Mouse (Mus musculus): ENCODE measurements around the gene Vangl1.

Gene Vangl1

GRCm38 (mm10) chr3:102203781-102204721, at the start of gene Vangl1:
Gene Vangl1, minus strand, starts transcription at chr3:102204693.
- peak; percentile 73 for DNase-seq (ENCODE audit: low spot score)

DNA sequence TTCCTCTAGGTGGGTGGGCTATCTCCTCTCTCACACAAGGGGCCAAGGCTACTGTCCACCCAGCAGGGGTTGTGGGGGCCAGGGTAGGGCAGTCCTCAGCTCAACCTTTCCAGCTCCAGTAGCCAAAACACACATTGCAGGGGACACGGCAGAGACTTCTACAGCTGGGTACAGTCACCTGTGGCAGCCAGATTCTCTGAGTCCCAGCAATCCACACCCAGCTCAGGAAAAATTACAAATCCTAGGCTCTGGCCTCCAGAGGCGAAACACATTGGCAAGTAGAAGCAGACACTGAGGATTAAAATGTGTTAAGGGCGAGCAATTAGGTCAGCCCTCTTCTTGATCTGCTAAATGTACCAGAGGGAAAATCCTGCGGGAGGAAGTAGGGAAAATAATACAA, 49.1 kb upstream of the Vangl1 start:
- DNase-seq (ENCODE audit: low spot score) = peak; percentile 12

DNA sequence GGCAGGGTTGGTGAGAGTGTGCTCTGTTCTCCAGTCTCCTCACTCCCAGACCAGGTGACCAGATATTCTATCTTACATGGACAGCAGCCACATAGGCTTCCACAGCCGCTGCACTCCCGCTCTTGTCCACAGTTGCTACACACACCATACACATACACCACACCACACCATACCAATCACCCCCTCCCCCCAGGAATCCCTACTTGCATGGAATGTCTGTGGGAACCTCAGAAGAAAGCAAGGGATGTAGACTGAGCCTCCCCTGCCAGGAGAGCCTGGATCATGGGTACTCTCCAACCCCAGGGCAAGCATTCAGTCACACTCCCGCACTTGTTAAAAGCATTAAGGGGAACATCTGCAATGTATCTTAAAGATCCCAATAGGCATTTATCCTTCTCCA, 48.4 kb upstream of the Vangl1 start:
- DNase-seq (ENCODE audit: low spot score) = peak; percentile 6

DNA sequence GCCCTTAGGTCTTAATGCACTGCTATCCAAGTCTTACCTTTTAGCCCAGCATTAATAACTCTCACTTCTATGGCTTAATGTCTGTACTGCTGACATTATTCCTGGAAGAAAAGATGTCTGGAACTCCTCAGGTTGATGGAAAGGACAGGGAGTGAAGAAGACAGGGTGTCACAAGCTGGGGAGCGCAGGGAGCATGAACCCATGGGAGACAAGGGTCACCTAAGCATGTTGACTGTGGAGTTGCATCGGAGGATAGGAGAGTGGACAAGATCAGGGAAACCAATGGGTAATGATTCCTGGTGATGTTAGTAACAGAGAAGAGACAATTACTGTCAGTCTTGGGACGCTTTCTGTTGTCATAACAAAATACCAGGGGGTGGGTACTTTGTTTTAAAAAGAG, 46.4 kb upstream of the Vangl1 start:
- no peak for DNase-seq (ENCODE audit: low spot score)

DNA sequence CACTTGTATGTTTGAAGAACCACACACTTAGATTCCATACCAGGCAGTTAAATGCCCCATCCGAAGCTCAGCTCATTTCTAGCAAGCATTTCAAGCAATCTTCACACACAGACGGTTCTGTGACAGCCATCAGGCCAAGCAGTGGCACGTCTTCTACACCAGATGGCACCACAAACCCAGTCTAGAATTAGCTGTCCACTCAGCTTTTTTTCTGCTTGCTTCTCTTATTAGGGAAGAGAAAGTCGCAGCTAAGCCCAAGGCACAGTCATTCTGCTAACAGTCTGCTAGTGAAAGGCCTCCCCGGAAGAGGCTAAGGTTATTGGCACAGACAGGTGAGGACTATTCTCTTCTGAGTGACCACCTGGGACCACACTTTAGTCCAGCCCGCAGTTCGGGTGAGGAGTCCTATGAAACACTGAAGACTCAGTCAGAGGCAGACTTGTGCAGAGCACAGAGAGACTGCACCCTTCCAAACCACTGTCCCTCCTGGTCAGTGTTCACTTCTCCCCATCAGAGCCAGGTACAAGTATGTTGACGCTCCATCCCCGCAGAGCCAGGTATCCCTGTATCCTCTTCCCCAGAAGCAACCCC, 45.0 kb upstream of the Vangl1 start:
- peak; percentile 82 for DNase-seq (ENCODE audit: low spot score)

- no peak for DNase-seq (ENCODE audit: low spot score)
These were observed 40.1 kb upstream of the Vangl1 start for GRCm38 (mm10) chr3:102244601-102245000.

DNA sequence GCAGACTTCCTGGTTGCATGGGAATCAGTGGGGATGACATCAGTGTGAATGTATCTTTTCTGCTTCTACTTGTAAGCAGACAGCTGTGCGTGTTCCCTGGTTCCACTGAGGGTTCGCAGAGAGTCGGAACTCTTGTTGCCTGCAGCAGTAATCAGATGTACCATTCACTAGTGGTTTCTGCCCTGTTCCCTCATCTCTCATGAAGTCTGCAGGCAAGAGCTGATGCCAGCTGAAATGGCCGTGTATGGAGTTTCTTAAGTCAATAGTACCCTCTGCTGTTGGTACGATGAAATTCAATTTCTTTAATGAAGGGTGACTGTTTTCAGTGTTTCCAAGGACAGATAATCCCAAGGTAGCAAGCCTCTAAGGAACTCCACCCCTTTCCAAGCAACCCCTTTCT, 38.4 kb upstream of the Vangl1 start:
- DNase-seq (ENCODE audit: low spot score) = peak; percentile 73

DNA sequence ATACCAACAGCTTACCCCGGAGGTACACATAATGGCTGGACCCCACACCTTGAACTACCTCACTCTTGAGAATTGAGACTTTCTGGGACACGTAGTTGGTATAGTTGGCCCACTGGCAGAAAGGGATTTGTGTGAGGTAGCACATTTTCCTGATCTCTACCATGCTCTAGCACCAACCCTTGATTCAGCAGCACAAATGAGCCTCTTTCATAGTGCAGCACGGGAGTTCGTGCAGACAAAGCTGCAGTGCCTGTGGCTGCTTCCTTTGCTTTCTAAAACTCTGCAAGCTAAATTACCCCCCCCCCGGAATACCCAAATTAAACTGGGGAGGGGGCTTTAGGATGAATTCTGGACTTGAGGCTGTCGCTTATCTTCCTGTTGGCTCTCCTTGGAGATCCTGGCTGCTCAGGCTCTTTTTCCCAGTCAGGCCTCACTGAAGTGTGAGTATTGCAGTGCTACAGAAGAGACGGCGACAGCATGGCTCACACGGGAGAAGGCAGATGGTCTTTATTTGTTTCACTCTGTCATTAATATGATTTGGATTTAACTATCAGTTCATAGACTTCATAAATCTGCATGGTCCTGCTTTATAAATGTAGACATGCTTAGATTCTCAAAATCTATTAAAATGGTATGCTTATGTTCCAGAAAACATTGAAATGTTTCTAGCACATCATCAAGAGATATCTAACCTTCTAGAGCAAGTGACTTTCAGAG, 27.1 kb upstream of the Vangl1 start:
- no peak for DNase-seq (ENCODE audit: low spot score)

DNA sequence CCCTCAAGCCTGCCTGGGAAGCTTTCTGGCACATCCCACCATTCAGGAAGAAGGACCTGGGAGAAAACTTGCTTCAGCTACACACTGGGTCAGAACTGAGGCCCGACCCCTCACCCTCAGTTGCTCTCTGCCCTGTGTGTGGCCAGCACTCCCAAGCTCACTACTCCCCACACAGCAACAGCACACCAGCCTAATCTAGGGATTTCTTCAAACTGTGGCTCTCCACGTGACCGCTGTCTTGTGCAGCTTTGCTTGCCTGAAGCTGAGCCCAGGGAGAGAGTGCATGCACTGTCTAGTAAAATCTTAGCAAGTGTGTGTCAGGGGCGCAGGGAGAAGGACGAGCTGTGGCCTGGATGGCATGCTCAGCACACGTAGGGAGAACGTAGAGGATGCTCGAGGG, 18.3 kb upstream of the Vangl1 start:
- DNase-seq (ENCODE audit: low spot score) = no peak

- no peak for DNase-seq (ENCODE audit: low spot score)
These were observed 13.8 kb upstream of the Vangl1 start for GRCm38 (mm10) chr3:102218301-102218700.

- DNase-seq (ENCODE audit: low spot score) = no peak
These were observed 10.2 kb upstream of the Vangl1 start for GRCm38 (mm10) chr3:102214736-102215135.

DNA sequence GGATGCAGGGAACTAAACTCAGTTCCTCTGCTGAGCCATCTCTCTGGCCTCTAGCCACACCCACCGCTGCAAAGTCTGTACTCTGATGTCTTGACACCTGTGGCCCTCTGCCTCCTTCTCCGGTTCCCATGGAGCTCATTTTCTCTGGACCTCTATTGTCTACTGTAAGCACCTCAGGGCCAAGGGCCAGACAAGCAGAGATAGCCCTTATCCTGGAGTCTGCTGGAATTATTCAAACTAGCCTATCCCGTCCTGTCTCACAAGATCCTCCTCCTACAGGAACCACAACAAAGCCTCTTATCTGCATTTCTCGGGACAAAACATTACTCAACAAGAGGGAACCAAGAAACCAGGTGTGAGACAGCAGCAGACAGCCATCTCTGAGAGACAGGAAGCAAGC, 9.8 kb upstream of the Vangl1 start:
- DNase-seq (ENCODE audit: low spot score) = no peak

GRCm38 (mm10) chr3:102212896-102213295, 8.4 kb upstream of the Vangl1 start:
- no peak for DNase-seq (ENCODE audit: low spot score)

GRCm38 (mm10) chr3:102212336-102212735, 7.8 kb upstream of the Vangl1 start:
- DNase-seq (ENCODE audit: low spot score) = no peak

GRCm38 (mm10) chr3:102211340-102211739, 6.8 kb upstream of the Vangl1 start:
- no peak for DNase-seq (ENCODE audit: low spot score)

- DNase-seq (ENCODE audit: low spot score) = peak; percentile 44
These were observed 6.3 kb upstream of the Vangl1 start for GRCm38 (mm10) chr3:102210775-102211174.

- no peak for DNase-seq (ENCODE audit: low spot score)
These were observed 4.4 kb upstream of the Vangl1 start for GRCm38 (mm10) chr3:102208861-102209260.

DNA sequence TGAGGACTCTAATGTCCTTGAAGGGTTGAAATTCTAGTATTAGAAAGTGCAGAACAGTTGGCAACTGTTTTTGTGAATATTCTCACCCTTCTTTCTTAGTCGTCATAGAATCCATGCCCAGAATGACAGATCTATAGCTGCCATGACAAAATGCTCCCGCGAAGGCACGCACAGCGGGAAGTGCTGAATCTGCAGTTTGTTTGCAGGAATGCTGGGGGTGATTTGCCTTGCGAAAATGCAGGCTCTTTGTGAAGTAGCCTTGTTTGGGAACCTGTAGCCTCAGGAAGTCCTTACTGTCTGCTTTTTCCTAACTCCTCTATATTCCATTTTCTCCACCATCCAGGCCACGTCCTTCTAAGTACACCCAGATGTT, 951 bp upstream of the Vangl1 start:
- no peak for DNase-seq (ENCODE audit: low spot score)

GRCm38 (mm10) chr3:102204734-102205457, 403 bp upstream of the Vangl1 start:
- peak; percentile 57 for DNase-seq (ENCODE audit: low spot score)

DNA sequence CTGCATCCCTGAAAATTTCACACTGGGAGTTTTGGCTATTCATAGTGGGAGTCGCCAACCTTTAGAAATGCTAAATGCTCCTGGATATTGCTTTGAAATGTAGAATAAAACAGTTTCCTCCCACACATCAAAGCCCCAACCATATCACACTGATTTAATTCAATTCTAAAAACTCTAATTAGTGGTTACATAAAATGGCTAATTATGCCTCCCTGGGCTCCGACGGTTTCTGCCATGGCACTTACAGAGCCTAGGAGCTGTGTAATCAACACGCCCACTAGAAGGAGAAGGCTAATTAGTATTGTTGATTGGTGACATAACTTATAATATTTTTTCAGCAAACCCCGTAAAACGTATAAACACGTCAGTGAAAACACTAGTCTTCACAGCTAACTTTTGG, 1.4 kb downstream of the Vangl1 start:
- DNase-seq (ENCODE audit: low spot score) = no peak

DNA sequence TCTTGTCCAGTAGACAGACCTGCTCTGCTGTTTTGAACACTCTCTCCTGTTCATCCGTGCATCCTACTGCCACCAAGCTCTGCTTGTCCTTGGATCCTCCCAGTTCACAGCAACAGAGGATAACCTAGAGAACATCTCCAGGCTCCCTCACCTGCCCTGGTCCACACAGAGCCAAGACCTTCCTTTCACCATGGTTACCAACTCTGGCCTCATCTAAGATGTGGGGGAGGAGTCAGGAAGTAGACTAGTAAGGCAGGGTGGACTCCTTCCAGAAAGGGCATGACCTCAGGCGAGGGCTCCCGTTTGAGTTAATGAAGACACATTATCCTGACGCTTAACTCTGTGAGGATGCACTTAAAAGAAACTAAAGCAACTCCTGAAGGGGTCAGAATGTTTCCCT, 4.5 kb downstream of the Vangl1 start:
- no peak for DNase-seq (ENCODE audit: low spot score)

DNA sequence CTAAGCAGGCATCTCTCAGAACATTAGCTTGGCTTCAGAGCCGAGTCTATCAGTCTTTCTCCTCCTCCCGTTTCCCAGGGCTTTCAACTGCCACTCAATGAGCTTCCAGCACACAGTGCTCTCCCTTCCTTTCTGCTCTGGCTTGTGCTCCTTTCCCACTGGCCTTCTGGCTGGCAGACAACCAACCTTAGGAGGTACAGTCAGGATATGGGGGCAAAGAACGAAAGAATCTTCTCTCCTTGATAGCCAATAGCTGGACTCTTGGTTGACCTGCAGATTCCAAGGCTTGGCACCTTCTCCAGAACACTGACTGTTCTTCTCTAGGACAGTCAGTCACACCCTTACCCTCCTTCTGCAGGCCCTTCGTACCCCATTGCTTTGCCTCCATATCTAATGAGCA, 5.3 kb downstream of the Vangl1 start:
- no peak for DNase-seq (ENCODE audit: low spot score)
